Mouse (Mus musculus) embryonic facial prominence, embryonic 15.5 days (tissue): Measurements from ENCODE around the gene Slc28a3. TPM values are rescaled to one million over a fixed set of nuclear protein-coding genes. Genes with fewer than 3 reads are reported as not detected.

Experiments
- ATAC-seq: fragments of 200-750 bp; cut with Nextera tagmentation; 2 replicates; pipeline ENCODE4 v1.8.0; 2017; ENCODE audit warnings: low read depth, moderate TSS enrichment; ENCODE audit not compliant: insufficient number of reproducible peaks, low FRiP score, low TSS enrichment
- H3K27ac ChIP-seq: fragments of 300-500 bp; sonication (generic); replicated peaks from 2 replicates; pipeline ENCODE4 v1.5.1; 2015; ENCODE audit warnings: mild to moderate bottlenecking, inconsistent platforms
- H3K27me3 ChIP-seq: fragments of 300-500 bp; sonication (generic); 2 replicates; pipeline ENCODE4 v1.6.1; 2015; ENCODE audit warnings: inconsistent platforms
- H3K36me3 ChIP-seq: fragments of 300-500 bp; sonication (generic); 2 replicates; pipeline ENCODE4 v1.6.1; 2015; ENCODE audit warnings: mild to moderate bottlenecking, inconsistent platforms
- H3K4me1 ChIP-seq: fragments of 300-500 bp; sonication (generic); 2 replicates; pipeline ENCODE4 v1.6.1; 2015; ENCODE audit warnings: inconsistent platforms
- H3K4me2 ChIP-seq: fragments of 300-500 bp; sonication (generic); replicated peaks from 2 replicates; pipeline ENCODE4 v1.6.1; 2015; ENCODE audit warnings: mild to moderate bottlenecking, inconsistent platforms
- H3K4me3 ChIP-seq: fragments of 300-500 bp; sonication (generic); replicated peaks from 2 replicates; pipeline ENCODE4 v1.5.1; 2015; ENCODE audit warnings: mild to moderate bottlenecking, inconsistent platforms
- H3K9ac ChIP-seq: fragments of 300-500 bp; sonication (generic); 2 replicates; pipeline ENCODE4 v1.6.1; 2015; ENCODE audit warnings: inconsistent platforms
- H3K9me3 ChIP-seq: fragments of 300-500 bp; sonication (generic); replicated peaks from 2 replicates; pipeline ENCODE4 v1.6.1; 2016; ENCODE audit warnings: inconsistent platforms
- WGBS: fragments of 180-500 bp; shearing (Covaris S2); methylation state at CpG from one replicate; pipeline ENCODE4 v1.1.7; 2015; 5-methylcytosine and 5-hydroxymethylcytosine counted together
- polyA plus RNA-seq: library from polyadenylated mRNA; unstranded; fragments of >200 nt; fragmentation: Nextera tagmentation; extraction: Ambion mirVana; gene quantifications from 2 replicates; pipeline ENCODE4 v1.2.1, GENCODE M21; 2015

Slc28a3 gene
- polyA plus RNA-seq, 1 experiment from 2014 or later: 1.3 TPM

DNA sequence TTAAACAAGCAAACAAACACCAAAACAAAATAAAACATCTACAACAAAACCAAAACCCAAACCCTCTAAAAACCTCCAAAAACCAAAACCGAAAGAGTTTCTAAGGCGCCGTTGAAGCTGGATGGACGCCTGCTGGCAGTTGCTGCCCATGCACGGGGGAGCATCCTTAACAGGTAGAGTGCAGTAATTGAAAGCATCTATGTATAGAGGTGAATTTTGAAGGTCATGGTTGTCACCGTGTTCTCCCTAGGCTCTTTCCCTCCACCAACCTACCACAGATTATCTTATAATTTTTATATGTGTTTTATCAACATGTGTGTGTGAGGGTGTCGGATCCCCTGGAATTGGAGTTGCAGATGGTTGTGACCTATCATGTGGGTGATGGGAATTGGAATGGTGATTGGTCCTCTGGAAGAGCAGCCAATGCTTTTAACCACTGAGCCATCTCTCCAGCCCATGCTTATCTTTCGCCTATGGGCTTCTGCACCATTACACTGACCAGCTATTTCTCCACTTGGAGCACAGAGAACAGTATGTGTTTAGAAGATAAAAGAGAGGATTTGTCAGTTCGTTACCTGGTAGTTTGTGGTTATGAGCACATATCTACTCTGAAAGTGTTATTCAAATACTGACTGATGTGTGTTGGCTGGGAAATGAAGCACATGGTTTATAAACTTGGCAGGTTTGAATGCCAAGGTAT, 89.2 kb downstream of the Slc28a3 start:
- Histone ChIP-seq H3K4me2 (no peak overlapping the region), H3K9me3 (no peaks in the 10 kb centered on the region; the same call in 1 of the 2 replicates), H3K36me3 (no peaks in the 10 kb centered on the region), H3K27ac (no peak overlapping the region), H3K9ac (no peak overlapping the region), H3K27me3 (no peaks in the 10 kb centered on the region; the same call in 1 of the 2 replicates), H3K4me3 (no peak overlapping the region), H3K4me1 (peaks cover 11% of the 10 kb centered on the region)
- WGBS: 83% methylated on average over 9 of the region's 9 CpGs
- no peak for ATAC-seq

DNA sequence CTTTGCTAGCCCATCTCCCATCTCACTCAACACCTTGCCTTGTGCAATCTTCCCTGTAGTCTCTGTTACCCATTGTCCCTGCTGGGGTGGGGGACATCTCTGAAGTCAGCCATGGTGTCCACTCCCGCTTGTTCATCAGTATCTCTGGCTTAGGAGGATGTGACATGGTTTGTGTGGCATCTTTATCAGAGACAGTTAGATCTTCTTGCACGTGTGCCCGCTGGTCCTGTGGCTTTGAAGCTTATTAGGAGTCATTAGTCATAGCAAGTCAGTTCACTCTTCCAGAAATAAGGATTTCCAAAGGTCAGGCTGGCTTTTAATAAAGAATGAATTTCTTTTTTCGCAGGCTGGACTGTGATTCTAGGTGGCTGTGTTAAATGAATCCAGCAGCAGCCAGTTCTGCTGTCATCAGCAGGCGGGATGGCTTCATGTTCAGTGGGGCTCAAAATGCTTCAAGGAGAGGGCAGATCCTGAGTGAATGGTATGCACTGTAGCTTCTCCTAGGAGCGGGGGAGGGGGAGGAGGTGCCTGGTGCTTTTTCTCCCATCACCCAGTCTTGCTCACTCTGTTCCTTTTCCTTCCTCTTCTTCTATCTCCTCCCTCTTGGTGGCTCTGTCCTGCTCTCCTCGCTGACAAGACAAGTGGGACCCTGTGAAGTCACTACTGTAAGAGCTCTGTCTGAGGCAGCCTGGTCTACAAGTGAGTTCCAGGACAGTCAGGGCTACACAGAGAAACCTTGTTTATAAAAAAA, 89.9 kb downstream of the Slc28a3 start:
- Histone ChIP-seq H3K4me2 (no peak overlapping the region), H3K4me1 (peaks cover 11% of the 10 kb centered on the region), H3K4me3 (no peak overlapping the region), H3K9ac (no peak overlapping the region), H3K9me3 (no peaks in the 10 kb centered on the region; the same call in 1 of the 2 replicates), H3K36me3 (no peaks in the 10 kb centered on the region), H3K27ac (no peak overlapping the region), H3K27me3 (no peaks in the 10 kb centered on the region; the same call in 1 of the 2 replicates)
- ATAC-seq: no peak
- WGBS: 53% methylated on average over 7 of the region's 7 CpGs

DNA sequence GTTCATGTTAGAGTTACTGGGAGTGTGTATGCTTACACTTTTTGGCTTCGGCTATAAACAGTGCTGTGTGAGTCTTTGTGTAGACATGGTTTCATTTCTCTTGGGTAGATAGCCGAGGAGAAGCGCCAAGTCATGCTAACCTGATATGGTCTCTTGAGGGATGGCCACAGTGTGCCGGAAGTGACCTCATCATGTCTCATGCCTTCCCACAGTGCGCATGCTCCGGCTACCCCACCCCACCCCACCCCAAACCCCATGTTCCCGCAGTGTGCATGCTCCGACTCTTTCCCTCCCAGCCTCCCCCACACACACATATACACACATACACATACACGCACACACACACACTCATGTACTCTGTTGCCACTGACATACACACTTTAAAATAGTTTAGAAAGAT, 90.6 kb downstream of the Slc28a3 start:
- Histone ChIP-seq H3K4me3 (no peak overlapping the region), H3K27ac (no peak overlapping the region), H3K9me3 (no peaks in the 10 kb centered on the region; the same call in 1 of the 2 replicates), H3K4me2 (no peak overlapping the region), H3K4me1 (peaks cover 11% of the 10 kb centered on the region), H3K9ac (no peak overlapping the region), H3K36me3 (no peaks in the 10 kb centered on the region), H3K27me3 (no peaks in the 10 kb centered on the region; the same call in 1 of the 2 replicates)
- 82% methylated on average over 9 of the region's 9 CpGs for WGBS
- no peak for ATAC-seq

GRCm38 (mm10) chr13:58516277-58516676, 94.4 kb downstream of the Slc28a3 start:
- Histone ChIP-seq H3K36me3 (no peaks in the 10 kb centered on the region), H3K4me1 (no peaks in the 10 kb centered on the region), H3K9ac (no peak overlapping the region), H3K27me3 (no peaks in the 10 kb centered on the region), H3K9me3 (no peaks in the 10 kb centered on the region), H3K27ac (no peak overlapping the region), H3K4me3 (no peak overlapping the region), H3K4me2 (no peak overlapping the region)
- WGBS: 96% methylated on average over 4 of the region's 4 CpGs
- no peak for ATAC-seq

- no peak overlapping the region for H3K4me3 ChIP-seq
- H3K36me3 ChIP-seq: no peaks in the 10 kb centered on the region
- no peaks in the 10 kb centered on the region for H3K9me3 ChIP-seq
- H3K27ac ChIP-seq: no peak overlapping the region
- no peak overlapping the region for H3K9ac ChIP-seq
- 77% methylated on average over 5 of the region's 5 CpGs for WGBS
- H3K4me2 ChIP-seq: no peak overlapping the region
- H3K27me3 ChIP-seq: no peaks in the 10 kb centered on the region
- no peak for ATAC-seq
- H3K4me1 ChIP-seq: no peaks in the 10 kb centered on the region
Observed at GRCm38 (mm10) chr13:58515635-58516034, 95.0 kb downstream of the Slc28a3 start.

GRCm38 (mm10) chr13:58514147-58514727, 96.4 kb downstream of the Slc28a3 start:
- 85% methylated on average over 8 of the region's 8 CpGs for WGBS
- no peaks in the 10 kb centered on the region for H3K9me3 ChIP-seq
- H3K4me3 ChIP-seq: no peak overlapping the region
- H3K27me3 ChIP-seq: no peaks in the 10 kb centered on the region
- H3K4me2 ChIP-seq: no peak overlapping the region
- no peaks in the 10 kb centered on the region for H3K4me1 ChIP-seq
- no peak overlapping the region for H3K9ac ChIP-seq
- no peaks in the 10 kb centered on the region for H3K36me3 ChIP-seq
- no peak overlapping the region for H3K27ac ChIP-seq
- ATAC-seq: no peak

- no peaks in the 10 kb centered on the region for H3K36me3 ChIP-seq
- no peak overlapping the region for H3K27ac ChIP-seq
- no peaks in the 10 kb centered on the region for H3K27me3 ChIP-seq
- no peak overlapping the region for H3K4me3 ChIP-seq
- H3K4me1 ChIP-seq: no peaks in the 10 kb centered on the region
- no peak overlapping the region for H3K4me2 ChIP-seq
- 71% methylated on average over 2 of the region's 2 CpGs for WGBS
- ATAC-seq: no peak
- no peaks in the 10 kb centered on the region for H3K9me3 ChIP-seq
- H3K9ac ChIP-seq: no peak overlapping the region
Observed at GRCm38 (mm10) chr13:58511926-58512325, 98.8 kb downstream of the Slc28a3 start.

GRCm38 (mm10) chr13:58511248-58511647, 99.4 kb downstream of the Slc28a3 start:
- no peak for ATAC-seq
- 80% methylated on average over 9 of the region's 9 CpGs for WGBS
- no peak overlapping the region for H3K4me2 ChIP-seq
- no peaks in the 10 kb centered on the region for H3K4me1 ChIP-seq
- H3K9ac ChIP-seq: no peak overlapping the region
- no peaks in the 10 kb centered on the region for H3K36me3 ChIP-seq
- H3K9me3 ChIP-seq: no peaks in the 10 kb centered on the region
- H3K27ac ChIP-seq: no peak overlapping the region
- no peak overlapping the region for H3K4me3 ChIP-seq
- no peaks in the 10 kb centered on the region for H3K27me3 ChIP-seq

DNA sequence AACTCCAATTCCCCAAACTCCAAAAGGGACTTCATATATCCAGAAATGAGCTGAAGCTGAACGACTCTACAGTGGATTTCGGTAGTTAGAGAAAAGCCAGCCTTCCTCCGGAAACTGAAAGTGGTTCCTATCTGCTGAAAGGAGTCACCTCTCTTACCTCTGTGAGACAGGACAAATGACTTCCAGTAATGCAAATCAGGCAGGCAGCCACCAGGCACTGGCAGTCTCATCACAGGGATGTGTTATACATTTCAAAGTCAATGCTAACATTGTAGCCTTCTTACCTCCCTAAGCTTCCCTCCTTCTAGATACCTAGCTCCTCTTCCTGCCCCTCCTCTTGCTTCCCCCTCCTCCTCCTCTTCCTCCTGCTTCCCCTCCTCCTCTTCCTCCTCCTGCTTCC, 101.4 kb downstream of the Slc28a3 start:
- 52% methylated on average over 3 of the region's 3 CpGs for WGBS
- H3K27ac ChIP-seq: no peak overlapping the region
- no peaks in the 10 kb centered on the region for H3K36me3 ChIP-seq
- no peak overlapping the region for H3K4me3 ChIP-seq
- ATAC-seq: no peak
- no peaks in the 10 kb centered on the region for H3K4me1 ChIP-seq
- H3K4me2 ChIP-seq: no peak overlapping the region
- H3K9ac ChIP-seq: no peak overlapping the region
- no peaks in the 10 kb centered on the region for H3K9me3 ChIP-seq
- no peaks in the 10 kb centered on the region for H3K27me3 ChIP-seq

DNA sequence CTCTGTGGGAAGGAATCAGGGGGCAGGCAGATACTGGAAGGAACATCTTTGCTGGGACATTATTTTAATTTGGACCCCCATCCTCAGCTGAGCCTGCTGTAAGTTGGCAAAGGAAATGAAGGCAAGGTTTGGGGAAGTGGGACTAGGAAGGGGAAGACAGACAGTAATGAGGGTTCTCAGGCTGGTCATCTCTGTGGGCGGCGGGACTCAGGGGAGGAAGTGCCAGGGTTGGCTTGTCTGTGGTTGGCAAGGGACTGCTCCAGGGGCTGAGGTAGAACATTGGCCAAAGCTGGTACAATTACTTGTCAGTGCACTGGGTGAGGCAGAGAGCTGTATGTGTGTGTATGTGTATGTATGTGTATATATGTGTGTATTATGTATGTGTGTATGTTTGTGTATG, 107.1 kb downstream of the Slc28a3 start:
- no peaks in the 10 kb centered on the region for H3K27me3 ChIP-seq
- H3K27ac ChIP-seq: no peak overlapping the region
- no peaks in the 10 kb centered on the region for H3K9me3 ChIP-seq
- H3K4me2 ChIP-seq: no peak overlapping the region
- no peaks in the 10 kb centered on the region for H3K4me1 ChIP-seq
- WGBS: 91% methylated on average over 2 of the region's 2 CpGs
- H3K4me3 ChIP-seq: no peak overlapping the region
- H3K36me3 ChIP-seq: no peaks in the 10 kb centered on the region
- no peak overlapping the region for H3K9ac ChIP-seq
- no peak for ATAC-seq

DNA sequence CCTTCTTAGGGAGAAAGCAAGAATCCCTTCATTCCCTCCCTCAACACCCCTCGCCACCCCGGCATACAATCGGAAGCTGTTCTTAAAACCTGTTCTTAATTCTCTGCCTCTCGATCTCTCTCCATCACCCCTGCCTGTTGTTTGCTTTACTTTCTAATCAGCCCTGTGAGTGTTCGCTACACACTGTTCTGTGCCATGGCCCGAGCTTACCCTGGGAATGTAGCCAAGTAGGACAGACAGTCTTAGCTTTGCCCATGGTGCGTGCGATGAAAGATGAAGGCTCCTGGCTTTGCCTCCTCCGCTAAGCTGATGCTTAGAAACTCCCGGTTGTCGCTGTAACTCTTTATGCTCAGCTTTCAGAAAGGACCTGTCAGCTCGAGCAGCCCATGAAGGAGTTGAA, 112.9 kb downstream of the Slc28a3 start:
- Histone ChIP-seq H3K4me3 (no peak overlapping the region), H3K27me3 (no peaks in the 10 kb centered on the region), H3K36me3 (no peaks in the 10 kb centered on the region), H3K9me3 (no peaks in the 10 kb centered on the region), H3K4me1 (no peaks in the 10 kb centered on the region), H3K9ac (no peak overlapping the region), H3K4me2 (no peak overlapping the region), H3K27ac (no peak overlapping the region)
- no peak for ATAC-seq
- WGBS: 64% methylated on average over 12 of the region's 12 CpGs
